Mouse (Mus musculus) liver, postnatal 0 days (tissue): ENCODE results near the gene Adad1.

Experiments
- CTCF ChIP-seq: sonication (generic); IDR thresholded peaks from 2 replicates; pipeline ENCODE4 v1.5.1; 2016; ENCODE audit warnings: antibody characterized with exemption, low read depth
- EP300 ChIP-seq: IDR thresholded peaks from 2 replicates; pipeline ENCODE4 v1.6.1; 2016; ENCODE audit warnings: antibody characterized with exemption, low read depth, mild to moderate bottlenecking

DNA sequence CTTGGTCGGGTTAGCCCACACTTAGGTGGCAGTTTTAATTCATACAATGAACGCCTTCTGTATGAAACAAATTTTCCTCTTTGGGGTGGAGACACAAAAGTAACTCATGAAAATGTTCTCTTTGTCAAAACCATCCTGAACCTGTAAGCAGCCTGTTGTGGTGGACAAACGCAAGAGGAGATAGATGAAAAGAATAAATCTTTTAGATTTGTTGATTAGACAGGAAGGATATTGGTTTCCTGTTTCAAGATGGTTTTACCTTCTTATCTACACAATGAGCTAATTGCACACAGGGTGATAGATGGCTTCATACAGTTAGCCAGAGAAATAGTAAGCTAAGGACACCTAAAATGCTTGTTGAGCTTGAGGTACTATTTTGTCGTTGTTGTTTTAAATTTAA, 62.8 kb downstream of the Adad1 start:
- TF ChIP-seq EP300 = no peak
- TF ChIP-seq CTCF = no peak
